Mouse (Mus musculus): ENCODE results near the gene Ncdn. TPM values are rescaled to one million over a fixed set of nuclear protein-coding genes. Genes with fewer than 3 reads are reported as not detected.

Gene Ncdn
- polyA plus RNA-seq, 1 experiment from 2014 or later: 156 TPM

Other genes starting within 250 kb of the Ncdn start
- 5.8 and 7.1 TPM in 2 replicates for gene Ago4, start 220.0 kb downstream of the Ncdn start, polyA plus RNA-seq (2015; fragmentation: Nextera tagmentation; extraction: Ambion mirVana)
- gene Clspn, start 196.5 kb downstream of the Ncdn start, polyA plus RNA-seq (2015; fragmentation: Nextera tagmentation; extraction: Ambion mirVana): 3.8 and 13.3 TPM in 2 replicates
- gene 5730409E04Rik, start 143.6 kb downstream of the Ncdn start, polyA plus RNA-seq (2015; fragmentation: Nextera tagmentation; extraction: Ambion mirVana): 14.9 and 19.1 TPM in 2 replicates
- 419 and 433 TPM in 2 replicates for gene Psmb2, start 75.8 kb downstream of the Ncdn start, polyA plus RNA-seq (2015; fragmentation: Nextera tagmentation; extraction: Ambion mirVana)
- gene Tfap2e, start 17.2 kb downstream of the Ncdn start, polyA plus RNA-seq (2015; fragmentation: Nextera tagmentation; extraction: Ambion mirVana): 0.06 TPM in 1 of 2 replicates, not detected in the other
- 33.5 and 41.7 TPM in 2 replicates for gene AU040320, start 106 bp upstream of the Ncdn start, polyA plus RNA-seq (2015; fragmentation: Nextera tagmentation; extraction: Ambion mirVana)
- 22.6 and 24.9 TPM in 2 replicates for gene Zmym4, start 214.7 kb upstream of the Ncdn start, polyA plus RNA-seq (2015; fragmentation: Nextera tagmentation; extraction: Ambion mirVana)

All from neural tube, embryonic 15.5 days (tissue).